Mouse (Mus musculus): Measurements from ENCODE around the gene H3f3a. TPM values are rescaled to one million over a fixed set of nuclear protein-coding genes. Genes with fewer than 3 reads are reported as not detected.

Gene H3f3a
- total and polyA plus RNA-seq, 2 experiments from 2014 or later = 1,334 to 1,977 TPM

DNA sequence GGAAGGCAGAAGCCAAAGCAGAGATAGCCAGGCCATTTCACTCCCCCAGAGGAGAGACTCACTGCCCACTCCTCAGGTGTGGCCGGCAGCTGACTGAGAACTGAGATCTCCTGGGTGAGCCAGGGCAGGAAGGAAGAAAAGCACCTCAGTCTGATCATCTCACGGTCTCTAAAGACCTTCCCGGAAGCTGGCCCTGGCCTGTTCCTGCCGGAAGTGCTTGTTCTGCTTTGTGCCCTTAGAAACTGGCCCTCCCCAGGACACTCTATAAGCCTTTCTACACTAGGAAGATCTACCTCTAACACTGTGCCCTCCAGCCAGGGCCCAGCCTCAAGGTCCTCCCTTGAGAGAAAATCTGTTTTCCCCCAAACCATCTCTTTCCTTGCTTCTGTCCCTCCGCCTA, 42.4 kb downstream of the H3f3a start:
- no peak overlapping the region for H3K4me3 ChIP-seq (ENCODE audit: low read length)
- no peaks in the 10 kb centered on the region for H3K27me3 ChIP-seq (ENCODE audit: insufficient read depth, low read length)
- H3K4me2 ChIP-seq (ENCODE audit: low read depth, low read length) = no peak overlapping the region
- no peak for ATAC-seq
- H3K36me3 ChIP-seq (ENCODE audit: insufficient read depth, low read length) = no peaks in the 10 kb centered on the region
- peaks cover 20% of the 10 kb centered on the region; the same call in 1 of the 2 replicates for H3K4me1 ChIP-seq (ENCODE audit: insufficient read depth, low read length)
- no peak overlapping the region for H3K9ac ChIP-seq (replicated peaks; ENCODE audit: low read length)
- TF ChIP-seq CTCF (IDR thresholded peaks at IDR 0.05; ENCODE audit: low read depth) = no peak
- H3K27ac ChIP-seq = no peak overlapping the region
- H3K9me3 ChIP-seq (ENCODE audit: low read length) = no peaks in the 10 kb centered on the region
- WGBS = 82% methylated on average over 5 of the region's 5 CpGs
- DNase-seq (ENCODE audit: low spot score) = no peak

DNA sequence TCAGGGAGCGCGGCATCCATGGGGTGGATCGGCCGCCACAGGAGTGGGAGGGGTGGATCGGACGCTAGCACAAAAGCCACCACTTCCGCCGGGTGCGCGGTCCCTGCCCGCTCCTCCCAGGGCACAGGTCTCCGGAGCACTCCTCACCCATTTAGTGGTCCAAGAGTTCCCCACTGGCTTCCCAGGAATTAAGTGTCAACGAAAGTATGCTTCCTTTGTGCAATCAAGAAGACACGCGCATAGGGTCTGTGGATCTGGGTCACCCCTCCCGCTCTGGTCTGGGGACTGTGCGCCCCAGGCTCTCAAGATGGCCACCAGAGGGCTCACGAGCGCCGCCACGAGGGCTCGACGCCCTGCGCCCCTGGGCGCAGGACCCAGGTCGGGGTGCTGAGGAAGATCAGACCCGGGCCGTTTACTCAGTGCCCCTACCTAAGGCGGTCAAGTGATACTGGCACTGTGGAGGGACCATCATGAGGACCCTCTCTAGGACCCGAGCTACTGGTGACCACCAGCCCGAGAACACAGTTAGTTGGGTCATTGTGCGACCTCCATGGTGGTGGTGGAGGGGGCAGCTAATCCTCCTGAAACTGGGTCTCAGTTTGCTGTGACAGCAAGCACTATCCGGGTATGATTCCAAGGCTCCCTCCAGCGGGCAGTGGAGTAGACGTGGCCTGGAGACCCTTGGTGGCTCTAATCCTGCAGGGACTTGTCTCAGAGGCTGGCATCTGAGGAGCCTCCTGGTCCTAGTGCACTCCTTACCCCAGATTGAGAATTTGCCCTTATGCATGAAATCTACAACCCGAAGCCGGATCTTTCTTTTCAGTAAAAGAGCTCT, 45.2 kb downstream of the H3f3a start:
- 4% methylated on average over 37 of the region's 37 CpGs for WGBS
- no peaks in the 10 kb centered on the region for H3K27me3 ChIP-seq (ENCODE audit: insufficient read depth, low read length)
- no peaks in the 10 kb centered on the region for H3K36me3 ChIP-seq (ENCODE audit: insufficient read depth, low read length)
- ATAC-seq = peak; percentile 93
- H3K4me3 ChIP-seq (ENCODE audit: low read length) = peak overlapping the region; percentile 40
- H3K4me1 ChIP-seq (ENCODE audit: insufficient read depth, low read length) = peaks cover 20% of the 10 kb centered on the region; the same call in 1 of the 2 replicates
- DNase-seq (ENCODE audit: low spot score) = peak; percentile 87
- peak overlapping the region; percentile 62 for H3K9ac ChIP-seq (replicated peaks; ENCODE audit: low read length)
- no peaks in the 10 kb centered on the region for H3K9me3 ChIP-seq (ENCODE audit: low read length)
- TF ChIP-seq CTCF (IDR thresholded peaks at IDR 0.05; ENCODE audit: low read depth) = peak; percentile 79
- peak overlapping the region; percentile 85 for H3K27ac ChIP-seq
- H3K4me2 ChIP-seq (ENCODE audit: low read depth, low read length) = peak overlapping the region; percentile 70

DNA sequence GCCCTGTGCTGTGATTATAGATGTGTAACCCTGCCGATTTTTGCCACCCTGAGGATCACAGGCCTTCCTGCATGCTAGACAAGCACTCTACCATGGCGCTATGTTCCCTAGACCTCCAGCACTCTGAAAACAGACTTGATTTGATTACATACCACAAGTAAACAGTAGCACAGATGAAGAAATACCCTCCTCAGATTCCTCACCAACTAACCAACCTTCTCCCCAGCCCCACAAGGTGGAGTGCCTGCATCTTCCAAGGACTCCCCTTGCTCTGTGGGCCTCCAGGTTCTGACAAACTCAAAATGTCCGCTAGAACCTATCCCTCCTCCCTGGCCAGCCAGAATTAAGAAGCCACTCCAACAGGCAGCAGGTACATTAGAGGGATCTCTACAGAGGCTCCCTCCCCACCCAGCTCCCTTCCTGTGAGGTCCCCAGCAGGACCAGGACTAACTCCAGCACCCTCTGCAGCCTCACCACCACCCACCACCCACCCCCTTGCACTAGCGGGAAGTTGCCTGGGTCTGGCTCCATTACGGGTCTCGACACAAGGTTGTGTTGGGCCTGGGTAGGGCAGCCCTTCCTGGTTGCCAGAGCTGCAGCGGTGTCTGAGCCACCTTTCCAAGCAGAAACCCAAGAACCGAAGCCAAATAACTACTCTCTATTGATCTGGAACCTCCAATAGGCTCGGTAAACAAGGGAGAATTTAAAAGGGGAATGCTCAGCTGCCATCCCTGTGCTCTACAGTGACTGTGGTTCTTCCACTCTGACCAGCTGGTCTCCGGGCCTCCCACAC, 46.0 kb downstream of the H3f3a start:
- DNase-seq (ENCODE audit: low spot score) = peak; percentile 22

DNA sequence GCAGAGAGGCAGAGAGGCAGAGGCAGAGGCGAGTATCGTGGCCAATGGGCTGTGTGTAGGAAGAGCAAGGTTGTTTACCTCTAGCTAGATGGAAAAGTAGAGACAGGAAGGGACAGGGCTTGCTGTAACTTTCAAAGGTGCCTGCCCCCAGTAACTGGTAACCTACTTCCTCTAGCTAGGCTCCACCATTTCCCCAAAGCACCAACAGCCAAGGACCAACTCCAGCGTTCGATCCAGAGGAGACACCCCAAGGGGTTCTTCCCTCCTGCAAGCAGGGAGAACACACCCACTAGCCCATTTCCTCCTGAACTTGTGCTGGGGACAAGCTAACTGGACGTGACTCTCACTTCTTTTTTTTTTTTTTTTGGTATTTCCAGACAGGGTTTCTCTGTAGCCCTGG, 47.2 kb downstream of the H3f3a start:
- TF ChIP-seq CTCF (IDR thresholded peaks at IDR 0.05; ENCODE audit: low read depth) = no peak
- no peak overlapping the region for H3K27ac ChIP-seq
- H3K9me3 ChIP-seq (ENCODE audit: low read length) = no peaks in the 10 kb centered on the region
- no peak overlapping the region for H3K9ac ChIP-seq (replicated peaks; ENCODE audit: low read length)
- DNase-seq (ENCODE audit: low spot score) = no peak
- WGBS = 65% methylated on average over 5 of the region's 5 CpGs
- no peak for ATAC-seq
- no peaks in the 10 kb centered on the region for H3K27me3 ChIP-seq (ENCODE audit: insufficient read depth, low read length)
- H3K36me3 ChIP-seq (ENCODE audit: insufficient read depth, low read length) = no peaks in the 10 kb centered on the region
- H3K4me1 ChIP-seq (ENCODE audit: insufficient read depth, low read length) = peaks cover 20% of the 10 kb centered on the region; the same call in 1 of the 2 replicates
- no peak overlapping the region for H3K4me2 ChIP-seq (ENCODE audit: low read depth, low read length)
- H3K4me3 ChIP-seq (ENCODE audit: low read length) = no peak overlapping the region

More for the DNA sequence above, 46.0 kb downstream of the H3f3a start:
- H3K9me3 ChIP-seq (ENCODE audit: low read length) = no peaks in the 10 kb centered on the region
- TF ChIP-seq CTCF (IDR thresholded peaks at IDR 0.05; ENCODE audit: low read depth) = no peak; the same call in 1 of the 2 replicates
- H3K4me1 ChIP-seq (ENCODE audit: insufficient read depth, low read length) = peaks cover 20% of the 10 kb centered on the region; the same call in 1 of the 2 replicates
- H3K4me3 ChIP-seq (ENCODE audit: low read length) = peak overlapping the region; percentile 40
- ATAC-seq = peak; percentile 19; the same call in 1 of the 2 replicates
- no peaks in the 10 kb centered on the region for H3K36me3 ChIP-seq (ENCODE audit: insufficient read depth, low read length)
- WGBS = 19% methylated on average over 10 of the region's 10 CpGs
- peak overlapping the region; percentile 62 for H3K9ac ChIP-seq (replicated peaks; ENCODE audit: low read length)
- peak overlapping the region; percentile 70 for H3K4me2 ChIP-seq (ENCODE audit: low read depth, low read length)
- H3K27ac ChIP-seq = peak overlapping the region; percentile 85
- H3K27me3 ChIP-seq (ENCODE audit: insufficient read depth, low read length) = no peaks in the 10 kb centered on the region

DNA sequence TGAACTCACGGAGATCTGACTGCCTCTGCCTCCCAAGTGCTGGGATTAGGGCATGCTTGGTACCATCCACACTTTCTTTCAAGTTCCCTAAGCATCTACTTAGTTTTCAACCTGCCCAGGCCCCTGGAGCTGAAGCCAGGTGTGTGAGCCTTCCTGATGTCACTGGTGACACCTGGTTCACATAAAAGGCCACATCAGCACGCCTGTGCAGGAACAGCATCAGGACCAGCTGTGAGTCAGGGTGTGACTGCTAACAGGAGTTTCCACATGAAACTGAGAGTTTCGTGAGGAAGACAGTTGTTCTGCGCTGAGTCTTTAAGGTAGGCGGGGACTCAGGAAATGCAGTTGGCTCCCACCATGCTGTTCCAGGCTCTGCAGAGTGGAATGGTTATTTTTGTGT, 48.4 kb downstream of the H3f3a start:
- Histone ChIP-seq H3K4me2 (ENCODE audit: low read depth, low read length) (no peak overlapping the region), H3K4me1 (ENCODE audit: insufficient read depth, low read length) (peaks cover 20% of the 10 kb centered on the region; the same call in 1 of the 2 replicates), H3K9me3 (ENCODE audit: low read length) (no peaks in the 10 kb centered on the region), H3K9ac (replicated peaks; ENCODE audit: low read length) (no peak overlapping the region), H3K27me3 (ENCODE audit: insufficient read depth, low read length) (no peaks in the 10 kb centered on the region), H3K27ac (no peak overlapping the region), H3K36me3 (ENCODE audit: insufficient read depth, low read length) (no peaks in the 10 kb centered on the region), H3K4me3 (ENCODE audit: low read length) (no peak overlapping the region)
- WGBS = 88% methylated on average over 5 of the region's 5 CpGs
- ATAC-seq = no peak
- TF ChIP-seq CTCF (IDR thresholded peaks at IDR 0.05; ENCODE audit: low read depth) = no peak
- no peak for DNase-seq (ENCODE audit: low spot score)

DNA sequence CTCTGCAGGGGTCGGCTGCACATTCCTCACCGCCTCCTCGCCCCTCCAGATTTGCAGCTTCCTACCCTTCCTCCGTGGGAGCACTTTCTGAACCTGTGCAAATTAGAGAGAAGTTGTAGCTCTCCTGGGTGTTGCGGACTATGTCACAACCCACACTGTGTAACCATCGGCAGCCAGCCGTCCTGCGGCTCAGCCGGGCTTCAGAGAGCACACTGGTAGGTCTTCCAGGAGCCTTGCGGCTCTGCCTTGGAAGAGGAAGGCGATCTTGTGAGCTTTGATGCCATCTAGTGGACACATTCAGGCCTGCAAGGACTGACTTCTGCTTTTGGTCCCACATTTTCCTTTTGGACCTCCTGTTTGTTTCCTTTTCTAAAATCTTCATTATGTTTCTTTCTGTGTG, 49.9 kb downstream of the H3f3a start:
- ATAC-seq (peak; percentile 76), DNase-seq (ENCODE audit: low spot score) (peak; percentile 94)
- Histone ChIP-seq H3K4me3 (ENCODE audit: low read length) (peak overlapping the region; percentile 43), H3K36me3 (ENCODE audit: insufficient read depth, low read length) (no peaks in the 10 kb centered on the region), H3K27ac (peak overlapping the region; percentile 56; the same call in 1 of the 2 replicates), H3K4me2 (ENCODE audit: low read depth, low read length) (peak overlapping the region; percentile 92), H3K4me1 (ENCODE audit: insufficient read depth, low read length) (peaks cover 18% of the 10 kb centered on the region; the same call in 1 of the 2 replicates), H3K27me3 (ENCODE audit: insufficient read depth, low read length) (no peaks in the 10 kb centered on the region), H3K9me3 (ENCODE audit: low read length) (no peaks in the 10 kb centered on the region), H3K9ac (replicated peaks; ENCODE audit: low read length) (peak overlapping the region; percentile 49)
- WGBS = 0% methylated on average over 11 of the region's 11 CpGs
- peak; percentile 94 for TF ChIP-seq CTCF (IDR thresholded peaks at IDR 0.05; ENCODE audit: low read depth)
